Mouse (Mus musculus) heart, postnatal 10 days (tissue): ENCODE data around the gene Atp23. TPM values are rescaled to one million over a fixed set of nuclear protein-coding genes. Genes with fewer than 3 reads are reported as not detected.
"Not testable (repeated sequence)": the region's sequence is repeated elsewhere in the genome, so short reads cannot be mapped to it uniquely, and the experiment has no call there.

ENCODE experiments used
- DNase-seq, 2 experiments: peaks; one replicate each; pipeline ENCODE4 v3.0.0; 2021
- intact Hi-C: fragments of 180-260 bp; cut with DNase I; formaldehyde crosslinking; loops from one replicate; pipeline ENCODE4 v1.15.1; 2025
- total RNA-seq, 2 experiments: library from RNA; stranded (reverse); gene quantifications; 2 replicates each; pipeline ENCODE4 v1.2.3; 2021

Atp23 gene
- total RNA-seq, 2 experiments from 2014 or later: 2.4 to 4.0 TPM

- no peak for DNase-seq
- intact Hi-C loops: no loop called here
Measured at GRCm38 (mm10) chr10:126831329-126831728, 69.8 kb downstream of the Atp23 start.

- DNase-seq: no peak
- intact Hi-C loops: no loop called here
Measured at GRCm38 (mm10) chr10:126828618-126829017, 72.5 kb downstream of the Atp23 start.

- intact Hi-C loops: no loop called here
- no peak for DNase-seq
Measured at GRCm38 (mm10) chr10:126827941-126828593, 73.1 kb downstream of the Atp23 start.

- intact Hi-C loops: no loop called here
- DNase-seq: no peak
Measured at GRCm38 (mm10) chr10:126826982-126827381, 74.2 kb downstream of the Atp23 start.

DNA sequence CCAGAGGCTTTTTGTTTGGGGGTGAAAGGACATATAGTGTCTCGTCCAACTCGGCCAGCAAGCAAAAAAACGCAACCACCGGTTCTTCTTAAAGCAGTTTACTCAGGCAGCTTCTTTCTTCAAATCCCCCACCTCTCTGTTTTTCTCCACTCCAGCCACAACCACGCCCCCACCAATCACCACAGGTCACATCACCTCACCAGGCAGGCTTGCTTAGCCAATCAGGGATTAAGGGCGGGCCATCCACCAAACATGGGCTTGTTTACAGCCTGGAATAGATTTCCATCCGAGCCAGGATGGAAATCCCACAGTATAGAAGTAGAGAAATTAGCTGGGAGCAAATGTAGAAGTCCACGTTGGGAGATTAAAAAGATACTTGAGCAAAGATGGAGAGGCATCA, 74.9 kb downstream of the Atp23 start:
- intact Hi-C loops, DNase-seq: not testable (repeated sequence)

GRCm38 (mm10) chr10:126822418-126822817, 78.7 kb downstream of the Atp23 start:
- DNase-seq: no peak
- intact Hi-C loops: no loop called here

Other genes starting within 250 kb of the Atp23 start
- 100 to 1,000 TPM; 131 to 149 TPM for gene Ctdsp2, start 77.4 kb upstream of the Atp23 start, total RNA-seq
- gene Avil, start 99.4 kb upstream of the Atp23 start, total RNA-seq: under 1 TPM; 0.14 to 0.17 TPM
- 10 to 100 TPM; 53.1 to 66.2 TPM for gene Tsfm, start 129.5 kb upstream of the Atp23 start, total RNA-seq
- 1 to 10 TPM; 7.6 to 8.6 TPM for gene Mettl1, start 140.1 kb upstream of the Atp23 start, total RNA-seq
- under 1 TPM; 0.12 to 0.17 TPM for gene Eef1akmt3, start 140.2 kb upstream of the Atp23 start, total RNA-seq
- under 1 TPM; 0.22 to 0.29 TPM for gene Cyp27b1, start 146.9 kb upstream of the Atp23 start, total RNA-seq
- 1 to 10 TPM; 1.7 to 2.9 TPM for gene March9, start 158.8 kb upstream of the Atp23 start, total RNA-seq
- 100 to 1,000 TPM; 154 to 196 TPM for gene Cdk4, start 162.2 kb upstream of the Atp23 start, total RNA-seq
- 10 to 100 TPM; 50.0 to 53.8 TPM for gene Tspan31, start 168.9 kb upstream of the Atp23 start, total RNA-seq
- 1 to 10 TPM; 5.5 to 8.3 TPM for gene Agap2, start 173.9 kb upstream of the Atp23 start, total RNA-seq
- 10 to 100 TPM; 36.7 to 37.8 TPM for gene Os9, start 219.8 kb upstream of the Atp23 start, total RNA-seq